Mouse (Mus musculus) heart, postnatal 0 days (tissue): ENCODE results near the gene Tulp4. TPM values are rescaled to one million over a fixed set of nuclear protein-coding genes. Genes with fewer than 3 reads are reported as not detected.
"Not testable (repeated sequence)": the region's sequence is repeated elsewhere in the genome, so short reads cannot be mapped to it uniquely, and the experiment has no call there.

Source experiments
- ATAC-seq: fragments of 200-750 bp; cut with Nextera tagmentation; 2 replicates; pipeline ENCODE4 v1.8.0; 2017; ENCODE audit warnings: low read depth, moderate number of reproducible peaks, moderate library complexity; ENCODE audit not compliant: insufficient read depth
- DNase-seq: peaks from one replicate; pipeline ENCODE4 v3.0.0-alpha.2; 2016; ENCODE audit warnings: low spot score
- H3K27ac ChIP-seq: fragments of 300-500 bp; sonication (generic); 2 replicates; pipeline ENCODE4 v1.5.1; 2014; ENCODE audit warnings: low read depth, mild to moderate bottlenecking
- H3K27me3 ChIP-seq: fragments of 300-500 bp; sonication (generic); 2 replicates; pipeline ENCODE4 v1.6.1; 2014; ENCODE audit warnings: low read length, mixed read lengths; ENCODE audit not compliant: control insufficient read depth, insufficient read depth
- H3K36me3 ChIP-seq: fragments of 300-500 bp; sonication (generic); replicated peaks from 2 replicates; pipeline ENCODE4 v1.6.1; 2014; ENCODE audit warnings: low read length, mixed read lengths; ENCODE audit not compliant: control insufficient read depth, insufficient read depth
- H3K4me1 ChIP-seq: fragments of 300-500 bp; sonication (generic); 2 replicates; pipeline ENCODE4 v1.6.1; 2014; ENCODE audit warnings: antibody characterized with exemption; ENCODE audit not compliant: control insufficient read depth, insufficient read depth
- H3K4me2 ChIP-seq: fragments of 300-500 bp; sonication (generic); 2 replicates; pipeline ENCODE4 v1.6.1; 2014; ENCODE audit warnings: low read depth, mild to moderate bottlenecking, low read length, moderate library complexity
- H3K4me3 ChIP-seq: fragments of 300-500 bp; sonication (generic); 2 replicates; pipeline ENCODE4 v1.5.1; 2014; ENCODE audit warnings: low read depth, low read length
- H3K9ac ChIP-seq: fragments of 300-500 bp; sonication (generic); replicated peaks from 2 replicates; pipeline ENCODE4 v1.6.1; 2014; ENCODE audit warnings: low read depth, low read length, mixed read lengths
- H3K9me3 ChIP-seq: fragments of 300-500 bp; sonication (generic); replicated peaks from 2 replicates; pipeline ENCODE4 v1.6.1; 2016; ENCODE audit warnings: low read length; ENCODE audit not compliant: control insufficient read depth
- CTCF ChIP-seq: IDR thresholded peaks from 2 replicates; pipeline ENCODE4 v1.5.1; 2016; ENCODE audit warnings: antibody characterized with exemption, control low read depth, low read depth
- EP300 ChIP-seq: IDR thresholded peaks from 2 replicates; pipeline ENCODE4 v1.6.1; 2016; ENCODE audit warnings: antibody characterized with exemption, low read depth
- WGBS: fragments of 180-500 bp; shearing (Covaris S2); extraction: QIAGEN DNeasy Blood & Tissue Kit; methylation state at CpG from one replicate; pipeline ENCODE4 v1.1.7; 2014; 5-methylcytosine and 5-hydroxymethylcytosine counted together
- polyA plus RNA-seq: library from polyadenylated mRNA; unstranded; fragments of >200 nt; fragmentation: Nextera tagmentation; extraction: Ambion mirVana; gene quantifications from 2 replicates; pipeline ENCODE4 v1.2.1, GENCODE M21; 2015
- total RNA-seq: library from RNA; depleted of rRNA; stranded (reverse); fragments of >200 nt; gene quantifications from 2 replicates; pipeline ENCODE4 v1.2.3, GENCODE M21; 2014; ENCODE audit warnings: low replicate concordance

Tulp4 gene
- total and polyA plus RNA-seq, 2 experiments from 2014 or later: 33.3 to 45.2 TPM

DNA sequence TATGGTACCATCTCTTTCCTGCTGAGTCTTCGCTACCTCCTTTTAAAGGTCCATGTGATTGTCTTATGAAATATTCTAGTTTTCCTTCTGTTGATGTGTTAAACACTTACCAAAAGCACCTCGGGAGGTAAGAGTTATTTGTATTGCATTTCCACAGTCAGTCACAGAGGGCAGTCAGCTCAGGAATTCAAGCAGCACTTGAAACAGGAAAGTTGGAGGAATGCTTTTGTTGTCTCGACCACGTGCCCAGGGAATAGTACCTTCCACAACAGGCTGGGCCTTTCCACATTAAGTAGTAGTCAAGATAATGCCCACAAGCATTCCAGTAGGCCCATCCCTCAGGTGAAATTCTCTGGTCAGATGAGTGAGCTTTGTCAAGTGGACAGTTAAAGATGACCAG lies 97.6 kb downstream of the Tulp4 start:
- Histone ChIP-seq H3K4me1 (peaks cover 3% of the 10 kb centered on the region; the same call in 1 of the 2 replicates), H3K27ac (peak overlapping the region; percentile 30; the same call in 1 of the 2 replicates), H3K27me3 (no peaks in the 10 kb centered on the region), H3K9ac (no peak overlapping the region), H3K4me2 (no peak overlapping the region), H3K4me3 (no peak overlapping the region), H3K9me3 (no peaks in the 10 kb centered on the region), H3K36me3 (peaks cover 37% of the 10 kb centered on the region)
- TF ChIP-seq CTCF (peak; percentile 37), EP300 (no peak)
- ATAC-seq (peak; percentile 76), DNase-seq (peak; percentile 57)
- 28% methylated on average over 4 of the region's 4 CpGs for WGBS

- ATAC-seq (peak; percentile 75), DNase-seq (peak; percentile 66)
- WGBS: 56% methylated on average over 1 of the region's 1 CpGs
- H3K4me3 ChIP-seq: no peak overlapping the region
- H3K27me3 ChIP-seq: no peaks in the 10 kb centered on the region
- H3K9me3 ChIP-seq: no peaks in the 10 kb centered on the region
- peak overlapping the region; percentile 74 for H3K27ac ChIP-seq
- no peak for TF ChIP-seq CTCF
- no peak for TF ChIP-seq EP300
- no peak overlapping the region for H3K9ac ChIP-seq
- no peak overlapping the region for H3K4me2 ChIP-seq
- peaks cover 25% of the 10 kb centered on the region for H3K4me1 ChIP-seq
- H3K36me3 ChIP-seq: peaks cover 32% of the 10 kb centered on the region
Observed at GRCm38 (mm10) chr17:6211721-6212120, 105.5 kb downstream of the Tulp4 start.

- DNase-seq: no peak
Observed at GRCm38 (mm10) chr17:6215640-6216039, 109.4 kb downstream of the Tulp4 start.

GRCm38 (mm10) chr17:6216514-6216913 lies 110.3 kb downstream of the Tulp4 start:
- no peak overlapping the region for H3K4me3 ChIP-seq
- ATAC-seq (peak; percentile 88), DNase-seq (peak; percentile 74)
- TF ChIP-seq EP300 (peak; percentile 49; the same call in 1 of the 2 replicates), CTCF (no peak)
- 58% methylated on average over 10 of the region's 10 CpGs for WGBS
- peaks cover 19% of the 10 kb centered on the region for H3K36me3 ChIP-seq
- H3K27ac ChIP-seq: peak overlapping the region; percentile 73
- no peaks in the 10 kb centered on the region for H3K9me3 ChIP-seq
- no peak overlapping the region for H3K4me2 ChIP-seq
- no peaks in the 10 kb centered on the region for H3K27me3 ChIP-seq
- no peak overlapping the region for H3K9ac ChIP-seq
- H3K4me1 ChIP-seq: peaks cover 14% of the 10 kb centered on the region

More at GRCm38 (mm10) chr17:6215640-6216039, 109.4 kb downstream of the Tulp4 start:
- 81% methylated on average over 4 of the region's 4 CpGs for WGBS
- no peak for ATAC-seq
- Histone ChIP-seq H3K4me3 (no peak overlapping the region), H3K27me3 (no peaks in the 10 kb centered on the region), H3K9me3 (no peaks in the 10 kb centered on the region), H3K27ac (peak overlapping the region; percentile 73), H3K9ac (no peak overlapping the region), H3K36me3 (peaks cover 19% of the 10 kb centered on the region), H3K4me2 (no peak overlapping the region), H3K4me1 (peaks cover 22% of the 10 kb centered on the region)
- no peak for TF ChIP-seq CTCF
- TF ChIP-seq EP300: no peak

GRCm38 (mm10) chr17:6232633-6233032 lies 126.4 kb downstream of the Tulp4 start:
- not testable (repeated sequence) for ATAC-seq, H3K4me1 ChIP-seq, H3K9me3 ChIP-seq, H3K9ac ChIP-seq, H3K4me2 ChIP-seq, DNase-seq, H3K36me3 ChIP-seq, H3K27ac ChIP-seq, H3K4me3 ChIP-seq, H3K27me3 ChIP-seq
- no CpG with 5 or more reads among the region's 7 CpGs for WGBS

GRCm38 (mm10) chr17:6251298-6251697 lies 145.1 kb downstream of the Tulp4 start:
- DNase-seq, H3K27ac ChIP-seq, H3K9ac ChIP-seq, H3K4me1 ChIP-seq, H3K4me2 ChIP-seq, H3K27me3 ChIP-seq, ATAC-seq, H3K36me3 ChIP-seq, H3K4me3 ChIP-seq, H3K9me3 ChIP-seq: not testable (repeated sequence)
- WGBS: 94% methylated on average over 1 of the region's 1 CpGs

DNA sequence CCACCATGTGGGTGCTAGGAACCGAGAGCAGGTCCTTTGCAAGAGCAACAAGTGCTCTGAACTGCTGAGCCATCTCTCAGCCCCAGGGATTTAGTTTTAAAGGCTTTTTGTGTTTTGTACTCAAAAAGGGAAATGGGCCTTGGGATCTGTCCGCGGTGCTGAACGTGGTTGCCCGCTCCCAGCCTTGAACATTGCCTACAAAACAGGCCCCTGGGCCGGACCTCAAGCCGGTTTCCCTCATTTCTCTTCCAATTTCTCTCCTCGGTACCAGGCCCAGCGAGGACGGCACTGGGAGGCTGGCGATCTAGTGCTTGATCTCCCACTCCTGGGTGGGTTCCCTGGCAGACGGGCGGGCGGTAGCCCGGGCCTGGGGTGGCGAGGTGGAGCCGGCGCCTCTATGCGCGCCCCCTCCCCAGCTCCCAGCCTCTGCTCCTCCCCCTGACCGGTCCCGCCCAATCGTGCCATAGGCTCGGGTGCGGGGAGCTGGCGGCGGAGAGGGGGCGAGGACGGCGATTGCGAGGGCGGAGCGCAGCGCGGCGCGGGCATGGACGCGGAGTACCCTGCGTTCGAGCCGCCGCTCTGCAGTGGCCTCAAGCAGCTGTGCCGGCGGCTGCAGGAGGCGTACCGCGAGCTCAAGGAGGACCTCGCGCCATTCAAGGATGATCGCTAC lies 150.3 kb downstream of the Tulp4 start, which contains the start of gene Tmem181a:
Tmem181a (plus strand) TSS at position 461 of the 670 bp plus-strand sequence.
- not testable (repeated sequence) for H3K4me1 ChIP-seq, H3K27ac ChIP-seq, H3K27me3 ChIP-seq, H3K4me3 ChIP-seq, ATAC-seq, H3K36me3 ChIP-seq, H3K4me2 ChIP-seq, H3K9me3 ChIP-seq, H3K9ac ChIP-seq, DNase-seq
- 0% methylated on average over 14 of the region's 51 CpGs for WGBS

DNA sequence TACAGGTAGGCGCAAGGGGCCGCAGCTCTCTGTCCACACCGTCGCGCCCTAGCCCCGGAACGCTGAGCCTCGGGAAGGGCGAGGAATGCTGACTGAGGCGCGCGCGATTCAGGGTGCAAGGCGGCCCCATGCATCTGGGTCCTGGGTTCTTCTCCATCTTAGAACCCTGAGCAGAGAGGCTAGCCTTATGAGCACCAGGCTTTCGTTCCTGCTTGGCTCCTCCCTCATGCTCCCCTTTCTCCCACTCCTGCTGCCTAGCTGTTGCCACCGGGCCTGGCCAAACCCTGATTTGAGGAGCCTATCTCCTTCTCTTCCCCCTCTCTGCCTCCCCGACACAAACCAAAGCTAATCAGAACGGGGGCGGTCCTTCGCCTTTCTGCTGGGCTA lies 150.8 kb downstream of the Tulp4 start:
- not testable (repeated sequence) for H3K4me1 ChIP-seq, H3K27me3 ChIP-seq, DNase-seq, ATAC-seq, H3K9me3 ChIP-seq, H3K36me3 ChIP-seq, H3K4me2 ChIP-seq, H3K27ac ChIP-seq, H3K4me3 ChIP-seq, H3K9ac ChIP-seq
- WGBS: 2% methylated on average over 12 of the region's 20 CpGs
